Mouse (Mus musculus): Measurements from ENCODE around the gene Pusl1.
A peak's percentile ranks its signal among the peaks of the same experiment; 100 is the strongest.

The Pusl1 gene

GRCm38 (mm10) chr4:155891551-155892001, at the start of gene Pusl1, which contains the start of gene Acap3:
TSS of gene Pusl1 (minus strand) at chr4:155891781.
TSS of gene Acap3 (plus strand) at chr4:155891822.
- DNase-seq (ENCODE audit: low read depth, low spot score) = peak; percentile 93

GRCm38 (mm10) chr4:155932031-155932430, 40.5 kb upstream of the Pusl1 start:
- no peak for DNase-seq (ENCODE audit: low read depth, low spot score)

- DNase-seq (ENCODE audit: low read depth, low spot score) = no peak
These were observed 17.2 kb upstream of the Pusl1 start for GRCm38 (mm10) chr4:155908751-155909150.

- no peak for DNase-seq (ENCODE audit: low read depth, low spot score)
These were observed 16.7 kb upstream of the Pusl1 start for GRCm38 (mm10) chr4:155908281-155908680.

- DNase-seq (ENCODE audit: low read depth, low spot score) = no peak
These were observed 15.4 kb upstream of the Pusl1 start for GRCm38 (mm10) chr4:155907003-155907402.

- no peak for DNase-seq (ENCODE audit: low read depth, low spot score)
These were observed 14.5 kb upstream of the Pusl1 start for GRCm38 (mm10) chr4:155906125-155906524.

- DNase-seq (ENCODE audit: low read depth, low spot score) = no peak
These were observed 14.1 kb upstream of the Pusl1 start for GRCm38 (mm10) chr4:155905634-155906033.

- DNase-seq (ENCODE audit: low read depth, low spot score) = no peak
These were observed 12.9 kb upstream of the Pusl1 start for GRCm38 (mm10) chr4:155904318-155905102.

GRCm38 (mm10) chr4:155903246-155903645, 11.7 kb upstream of the Pusl1 start:
- DNase-seq (ENCODE audit: low read depth, low spot score) = no peak

- no peak for DNase-seq (ENCODE audit: low read depth, low spot score)
These were observed 9.6 kb upstream of the Pusl1 start for GRCm38 (mm10) chr4:155901205-155901604.

GRCm38 (mm10) chr4:155899355-155899754, 7.8 kb upstream of the Pusl1 start:
- no peak for DNase-seq (ENCODE audit: low read depth, low spot score)

- DNase-seq (ENCODE audit: low read depth, low spot score) = no peak
These were observed 6.7 kb upstream of the Pusl1 start for GRCm38 (mm10) chr4:155898318-155898717.

- DNase-seq (ENCODE audit: low read depth, low spot score) = no peak
These were observed 4.9 kb upstream of the Pusl1 start for GRCm38 (mm10) chr4:155896461-155896860.

GRCm38 (mm10) chr4:155895826-155896225, 4.2 kb upstream of the Pusl1 start:
- no peak for DNase-seq (ENCODE audit: low read depth, low spot score)

GRCm38 (mm10) chr4:155895216-155895615, 3.6 kb upstream of the Pusl1 start:
- peak; percentile 57 for DNase-seq (ENCODE audit: low read depth, low spot score)

- peak; percentile 74 for DNase-seq (ENCODE audit: low read depth, low spot score)
These were observed 2.8 kb upstream of the Pusl1 start for GRCm38 (mm10) chr4:155894311-155894881.

GRCm38 (mm10) chr4:155893212-155893690, 1.7 kb upstream of the Pusl1 start:
- no peak for DNase-seq (ENCODE audit: low read depth, low spot score)

GRCm38 (mm10) chr4:155892438-155893211, 1.0 kb upstream of the Pusl1 start:
- DNase-seq (ENCODE audit: low read depth, low spot score) = no peak

GRCm38 (mm10) chr4:155892017-155892416, 436 bp upstream of the Pusl1 start:
- DNase-seq (ENCODE audit: low read depth, low spot score) = peak; percentile 73

GRCm38 (mm10) chr4:155891011-155891471, 540 bp downstream of the Pusl1 start:
- no peak for DNase-seq (ENCODE audit: low read depth, low spot score)

GRCm38 (mm10) chr4:155889316-155889715, 2.3 kb downstream of the Pusl1 start:
- DNase-seq (ENCODE audit: low read depth, low spot score) = no peak

GRCm38 (mm10) chr4:155888181-155888580, 3.4 kb downstream of the Pusl1 start:
- no peak for DNase-seq (ENCODE audit: low read depth, low spot score)
